8 mouse cellular contexts compared by ENCODE assay signal in genomic region chr7:105633127-105633800, GRCm38 (mm10). TPM values are rescaled to one million over a fixed set of nuclear protein-coding genes. Genes with fewer than 3 reads are reported as not detected.
DNase-seq lines count a peak whose midpoint lies in the region; ATAC-seq lines count a peak whose summit lies in the region.

TSS of gene Trim3 (minus strand) at chr7:105633571.

- H3K27ac ChIP-seq in heart, embryonic 13.5 days (replicated peaks), result peak within 1 kb of the TSS; percentile 71
- H3K27ac ChIP-seq in liver, embryonic 11.5 days (ENCODE audit: low read depth, low read length), result no peak within 1 kb of the TSS; the same call in 1 of the 2 replicates

- H3K9me3 ChIP-seq in heart, embryonic 13.5 days, result no peaks in the 10 kb centered on the region
- H3K9me3 ChIP-seq in liver, embryonic 11.5 days (ENCODE audit: control insufficient read depth, low read length), result no peaks in the 10 kb centered on the region

- H3K27me3 ChIP-seq in heart, embryonic 13.5 days (replicated peaks), result no peaks in the 10 kb centered on the region
- H3K27me3 ChIP-seq in liver, embryonic 11.5 days (replicated peaks; ENCODE audit: control insufficient read depth, insufficient read depth, low read length), result no peaks in the 10 kb centered on the region
- no peaks in the 10 kb centered on the region for H3K27me3 ChIP-seq in splenic B cell, adult 2 months (ENCODE audit: control insufficient read depth, insufficient read depth, low read length, poor library complexity, severe bottlenecking)

- peak within 1 kb of the TSS; percentile 93 for H3K4me3 ChIP-seq in heart, embryonic 13.5 days
- H3K4me3 ChIP-seq in liver, embryonic 11.5 days (ENCODE audit: low read depth, low read length), result peak within 1 kb of the TSS; percentile 83

- peak within 1 kb of the TSS; percentile 95 for H3K9ac ChIP-seq in heart, embryonic 13.5 days
- peak within 1 kb of the TSS; percentile 76 for H3K9ac ChIP-seq in liver, embryonic 11.5 days (ENCODE audit: low read depth, low read length)

- under 1% methylated on average over 60 of the region's 71 CpGs for WGBS in heart, embryonic 13.5 days
- 1% methylated on average over 58 of the region's 71 CpGs for WGBS in liver, embryonic 11.5 days

- H3K4me2 ChIP-seq in heart, embryonic 13.5 days, result peak within 1 kb of the TSS; percentile 90
- peak within 1 kb of the TSS; percentile 79 for H3K4me2 ChIP-seq in liver, embryonic 11.5 days

- DNase-seq in c-Kit-negative CD71-positive TER-119-positive erythroid progenitor cells, embryonic 14.5 days (ENCODE audit: low read depth, low spot score), result peak; percentile 44
- DNase-seq in fibroblast of lung, adult 2 months (ENCODE audit: low read depth), result peak; percentile 76
- peak; percentile 97 for DNase-seq in kidney, postnatal 10 days
- DNase-seq in liver, embryonic 11.5 days (ENCODE audit: low spot score), result peak; percentile 90
- DNase-seq in naive thymus-derived CD4-positive, alpha-beta T cell, adult 2 months (ENCODE audit: low read depth), result peak; percentile 82
- peak; percentile 81 for DNase-seq in splenic B cell, adult 2 months (ENCODE audit: low read depth, low spot score)

- peaks cover 59% of the 10 kb centered on the region for H3K4me1 ChIP-seq in heart, embryonic 13.5 days
- H3K4me1 ChIP-seq in liver, embryonic 11.5 days (replicated peaks; ENCODE audit: control insufficient read depth, insufficient read depth, low read length), result peaks cover 4% of the 10 kb centered on the region; the same call in 1 of the 2 replicates

- peaks cover 29% of the 10 kb centered on the region for H3K36me3 ChIP-seq in heart, embryonic 13.5 days
- H3K36me3 ChIP-seq in liver, embryonic 11.5 days (ENCODE audit: control insufficient read depth, insufficient read depth, low read length), result peaks cover 9% of the 10 kb centered on the region; the same call in 1 of the 2 replicates
- H3K36me3 ChIP-seq in splenic B cell, adult 2 months (ENCODE audit: control insufficient read depth, insufficient read depth, low read length, poor library complexity, severe bottlenecking), result no peaks in the 10 kb centered on the region; the same call in 1 of the 2 replicates

- peak; percentile 85 for ATAC-seq in CD4-positive, CD25-positive, alpha-beta regulatory T cell, adult 4 months
- peak; percentile 92 for ATAC-seq in heart, embryonic 13.5 days (ENCODE audit: extremely low read depth, insufficient number of reproducible peaks, low FRiP score, low TSS enrichment)
- peak; percentile 88 for ATAC-seq in liver, embryonic 11.5 days (replicated peaks; ENCODE audit: low FRiP score)

RNA-seq across cellular contexts. Expression of gene Trim3, which starts in this region (rescaled TPM):
- 1 to 10 TPM; 1.7 to 6.7 TPM for polyA plus RNA-seq in CD4-positive, CD25-positive, alpha-beta regulatory T cell, adult 4 months (2017; shearing (Covaris generic))
- 24.2 and 24.5 TPM in 2 replicates for polyA plus RNA-seq in heart, embryonic 13.5 days (2015; fragmentation: Nextera tagmentation; extraction: Ambion mirVana)
- polyA plus RNA-seq in liver, embryonic 11.5 days (2014; fragmentation: Nextera tagmentation; extraction: Ambion mirVana), result 13.7 and 15.4 TPM in 2 replicates

Comparison
In these comparisons a context has a peak if more than half of its experiments do, and no peak if none do; other contexts are left out.
1. DNase-seq: peak in every context shown above with its lines; median percentile 97 in kidney, postnatal 10 days; 90 in liver, embryonic 11.5 days; 82 in naive thymus-derived CD4-positive, alpha-beta T cell, adult 2 months; 81 in splenic B cell, adult 2 months; 76 in fibroblast of lung, adult 2 months; 44 in c-Kit-negative CD71-positive TER-119-positive erythroid progenitor cells, embryonic 14.5 days.